Mouse (Mus musculus) lung, adult 2 months (tissue): ENCODE data around the gene Olfr1336.

Experiments
- CTCF ChIP-seq: fragments of 200-500 bp; IDR thresholded peaks from 2 replicates; pipeline ENCODE4 v1.5.1; 2011; ENCODE audit warnings: mild to moderate bottlenecking, low read length, control low read depth; ENCODE audit not compliant: insufficient read depth
- POLR2A ChIP-seq: fragments of 200-500 bp; IDR thresholded peaks from 2 replicates; pipeline ENCODE4 v1.6.1; 2011; ENCODE audit warnings: low read depth, mild to moderate bottlenecking, control low read depth, low read length, borderline replicate concordance; ENCODE audit errors: extremely low read depth

DNA sequence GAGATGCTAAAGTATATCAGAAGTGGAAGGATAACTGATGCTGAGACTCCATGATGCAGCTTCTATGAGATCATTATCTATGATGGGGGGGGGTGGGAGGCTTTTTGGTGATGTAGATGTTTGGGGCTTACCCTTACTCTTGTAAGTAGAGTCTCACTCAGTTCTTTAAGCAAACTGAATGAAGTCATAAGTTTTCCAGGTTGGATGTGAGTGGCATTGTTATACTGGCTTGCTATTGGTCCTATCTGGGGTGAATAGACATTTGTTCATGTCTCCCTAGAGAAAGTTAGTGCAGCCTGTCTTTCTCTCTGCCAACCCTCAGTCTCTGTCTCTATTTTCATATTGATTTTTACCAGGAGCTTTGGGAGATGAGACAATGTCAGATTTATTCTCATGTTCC is at the start of gene Olfr1336:
- TF ChIP-seq POLR2A (no peak), CTCF (no peak)
